Mouse (Mus musculus) forebrain, embryonic 15.5 days (tissue): ENCODE measurements around the gene Sec23b. TPM values are rescaled to one million over a fixed set of nuclear protein-coding genes. Genes with fewer than 3 reads are reported as not detected.

Experiments used
- ATAC-seq: fragments of 200-750 bp; cut with Nextera tagmentation; replicated peaks from 2 replicates; pipeline ENCODE4 v1.8.0; 2017; ENCODE audit warnings: mild to moderate bottlenecking, moderate TSS enrichment, moderate library complexity
- H3K27ac ChIP-seq: fragments of 300-500 bp; sonication (generic); replicated peaks from 2 replicates; pipeline ENCODE4 v1.5.1; 2015; ENCODE audit warnings: mild to moderate bottlenecking, inconsistent platforms
- H3K27me3 ChIP-seq: fragments of 300-500 bp; sonication (generic); 2 replicates; pipeline ENCODE4 v1.6.1; 2015; ENCODE audit warnings: inconsistent platforms
- H3K36me3 ChIP-seq: fragments of 300-500 bp; sonication (generic); 2 replicates; pipeline ENCODE4 v1.6.1; 2015; ENCODE audit warnings: mild to moderate bottlenecking, inconsistent platforms
- H3K4me1 ChIP-seq: fragments of 300-500 bp; sonication (generic); 2 replicates; pipeline ENCODE4 v1.6.1; 2015; ENCODE audit warnings: inconsistent platforms
- H3K4me2 ChIP-seq: fragments of 300-500 bp; sonication (generic); replicated peaks from 2 replicates; pipeline ENCODE4 v1.6.1; 2015; ENCODE audit warnings: mild to moderate bottlenecking, inconsistent platforms
- H3K4me3 ChIP-seq: fragments of 300-500 bp; sonication (generic); 2 replicates; pipeline ENCODE4 v1.5.1; 2015; ENCODE audit warnings: mild to moderate bottlenecking, inconsistent platforms
- H3K9ac ChIP-seq: fragments of 300-500 bp; sonication (generic); replicated peaks from 2 replicates; pipeline ENCODE4 v1.6.1; 2015; ENCODE audit warnings: mild to moderate bottlenecking, inconsistent platforms
- H3K9me3 ChIP-seq: fragments of 300-500 bp; sonication (generic); 2 replicates; pipeline ENCODE4 v1.6.1; 2016; ENCODE audit warnings: inconsistent platforms
- WGBS: fragments of 180-500 bp; shearing (Covaris S2); methylation state at CpG from one replicate; pipeline ENCODE4 v1.1.7; 2015; ENCODE audit warnings: mixed read lengths; 5-methylcytosine and 5-hydroxymethylcytosine counted together
- polyA plus RNA-seq: library from polyadenylated mRNA; unstranded; fragments of >200 nt; fragmentation: Nextera tagmentation; extraction: Ambion mirVana; gene quantifications from 2 replicates; pipeline ENCODE4 v1.2.1, GENCODE M21; 2015

Gene Sec23b
- 69.9 and 72.9 TPM in 2 replicates for polyA plus RNA-seq

DNA sequence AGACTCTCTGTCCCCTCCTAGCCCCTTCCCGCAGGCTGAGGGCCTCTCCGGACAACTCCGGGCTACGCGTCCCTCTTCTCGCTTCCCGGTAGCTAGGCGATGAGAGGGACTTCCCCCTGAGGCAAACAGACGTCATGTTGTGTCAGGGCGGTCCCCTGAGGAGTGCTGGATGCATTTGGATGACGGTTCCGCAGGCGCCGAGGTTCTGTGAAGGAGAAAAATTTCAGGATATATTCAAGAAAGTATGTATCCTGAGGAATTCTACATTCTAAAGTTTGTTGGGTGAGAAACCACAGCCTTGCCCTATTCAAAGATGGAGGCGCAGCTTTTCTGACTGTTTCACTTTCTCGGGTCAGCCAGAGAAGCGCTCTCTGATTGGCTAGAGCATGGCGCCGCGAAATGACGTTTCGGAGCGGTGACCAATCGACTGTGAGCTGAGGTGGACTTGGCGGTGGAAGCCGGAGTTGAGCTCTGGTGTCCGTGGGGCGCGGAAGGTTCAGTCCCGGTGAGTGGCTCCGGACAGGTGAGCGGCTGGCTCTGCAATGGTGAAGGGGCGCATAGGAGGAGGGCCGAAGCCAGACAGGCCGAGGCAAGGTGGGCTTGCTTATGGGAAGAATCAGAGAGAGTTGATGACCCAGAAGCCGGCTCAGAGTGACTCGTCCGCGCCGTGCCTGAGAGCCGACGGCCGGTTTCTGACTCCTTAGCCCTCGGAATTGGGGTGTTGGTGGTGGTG is at the start of gene Sec23b:
Gene Sec23b (plus strand): TSS at position 410 of the 733 bp plus-strand sequence.
- Histone ChIP-seq H3K4me2 (peak within 1 kb of the TSS; percentile 80), H3K27ac (peak within 1 kb of the TSS; percentile 84), H3K36me3 (peaks cover 8% of the 10 kb centered on the region), H3K27me3 (no peaks in the 10 kb centered on the region), H3K4me3 (peak within 1 kb of the TSS; percentile 79), H3K9ac (peak within 1 kb of the TSS; percentile 71), H3K4me1 (peaks cover 19% of the 10 kb centered on the region), H3K9me3 (no peaks in the 10 kb centered on the region)
- ATAC-seq = peak; percentile 98
- under 1% methylated on average over 44 of the region's 44 CpGs for WGBS

DNA sequence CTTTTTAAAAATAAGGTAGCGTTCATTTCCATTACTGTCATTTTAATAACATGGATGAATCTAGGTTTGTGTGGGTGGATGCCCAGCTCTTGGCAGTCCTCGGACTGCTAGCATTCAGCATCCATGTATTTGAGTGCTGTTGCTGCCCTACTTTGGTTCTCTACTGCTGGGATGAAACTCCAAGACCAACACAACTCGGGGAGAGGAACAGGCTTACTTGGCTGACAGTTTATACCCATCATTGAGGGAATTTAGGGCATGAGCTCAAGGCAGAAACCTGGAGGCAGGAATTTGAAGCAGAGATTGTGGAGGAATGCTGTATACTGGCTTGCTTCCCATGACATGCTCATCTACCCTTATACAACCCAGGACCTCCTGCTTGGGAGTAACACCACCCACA is 41.4 kb upstream of the Sec23b start:
- no peak for ATAC-seq
- WGBS = 84% methylated on average over 3 of the region's 3 CpGs

DNA sequence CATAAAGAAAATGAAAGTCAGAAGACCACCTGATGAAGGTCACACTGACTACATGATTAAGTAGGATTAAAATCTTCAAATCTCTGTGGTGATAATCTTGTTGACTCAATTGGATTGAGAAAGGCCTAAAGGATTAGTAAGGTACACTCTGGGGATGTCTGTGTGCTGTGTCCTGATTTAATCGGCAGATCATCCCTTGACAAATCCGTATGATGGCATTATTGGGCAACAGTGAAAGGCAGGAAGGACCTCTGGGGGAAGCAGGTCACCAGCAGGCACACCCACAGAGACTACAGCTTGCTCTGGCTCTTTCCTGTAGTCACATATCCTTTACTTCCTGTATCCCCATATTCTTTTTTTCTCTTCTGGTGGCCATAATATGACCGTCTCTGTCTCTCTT is 36.3 kb upstream of the Sec23b start:
- Histone ChIP-seq H3K4me3 (no peak overlapping the region), H3K36me3 (no peaks in the 10 kb centered on the region), H3K9me3 (no peaks in the 10 kb centered on the region), H3K27me3 (no peaks in the 10 kb centered on the region), H3K4me1 (no peaks in the 10 kb centered on the region), H3K9ac (no peak overlapping the region), H3K4me2 (no peak overlapping the region), H3K27ac (no peak overlapping the region)
- 75% methylated on average over 3 of the region's 3 CpGs for WGBS
- no peak for ATAC-seq

More for the DNA sequence above, 41.4 kb upstream of the Sec23b start:
- H3K9ac ChIP-seq = no peak overlapping the region
- H3K27ac ChIP-seq = no peak overlapping the region
- H3K4me1 ChIP-seq = no peaks in the 10 kb centered on the region
- no peaks in the 10 kb centered on the region for H3K27me3 ChIP-seq
- H3K36me3 ChIP-seq = no peaks in the 10 kb centered on the region
- H3K4me2 ChIP-seq = no peak overlapping the region
- no peak overlapping the region for H3K4me3 ChIP-seq
- H3K9me3 ChIP-seq = no peaks in the 10 kb centered on the region

DNA sequence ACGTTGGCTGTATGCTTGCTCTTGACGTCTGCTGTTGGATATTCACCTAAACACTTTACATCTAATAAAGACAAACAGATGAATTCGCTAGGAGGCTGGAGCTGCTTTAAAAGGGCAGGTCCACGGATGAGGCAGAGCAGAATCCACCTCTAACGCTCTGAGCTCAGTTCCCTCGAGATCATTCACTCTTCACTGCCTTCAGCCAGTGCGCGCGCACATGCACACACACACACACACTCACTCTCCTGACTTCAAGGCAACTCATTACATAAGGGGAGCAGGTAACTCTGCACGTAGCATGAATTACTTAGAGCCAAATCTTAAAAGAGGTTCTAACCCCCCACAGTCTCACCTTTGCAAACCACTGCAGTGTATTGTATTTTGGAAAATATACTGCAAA is 30.2 kb upstream of the Sec23b start:
- H3K27ac ChIP-seq = no peak overlapping the region
- no peak for ATAC-seq
- no peaks in the 10 kb centered on the region for H3K9me3 ChIP-seq
- no peak overlapping the region for H3K9ac ChIP-seq
- no peaks in the 10 kb centered on the region for H3K36me3 ChIP-seq
- peaks cover 16% of the 10 kb centered on the region for H3K4me1 ChIP-seq
- 0 out of 2 replicates have a peak overlapping the region, but pooled peaks have one; percentile 0 for H3K4me3 ChIP-seq
- WGBS = 46% methylated on average over 10 of the region's 10 CpGs
- 0 out of 2 replicates have a peak, but pooled peaks cover 4% of the 10 kb centered on the region for H3K27me3 ChIP-seq
- H3K4me2 ChIP-seq = no peak overlapping the region

DNA sequence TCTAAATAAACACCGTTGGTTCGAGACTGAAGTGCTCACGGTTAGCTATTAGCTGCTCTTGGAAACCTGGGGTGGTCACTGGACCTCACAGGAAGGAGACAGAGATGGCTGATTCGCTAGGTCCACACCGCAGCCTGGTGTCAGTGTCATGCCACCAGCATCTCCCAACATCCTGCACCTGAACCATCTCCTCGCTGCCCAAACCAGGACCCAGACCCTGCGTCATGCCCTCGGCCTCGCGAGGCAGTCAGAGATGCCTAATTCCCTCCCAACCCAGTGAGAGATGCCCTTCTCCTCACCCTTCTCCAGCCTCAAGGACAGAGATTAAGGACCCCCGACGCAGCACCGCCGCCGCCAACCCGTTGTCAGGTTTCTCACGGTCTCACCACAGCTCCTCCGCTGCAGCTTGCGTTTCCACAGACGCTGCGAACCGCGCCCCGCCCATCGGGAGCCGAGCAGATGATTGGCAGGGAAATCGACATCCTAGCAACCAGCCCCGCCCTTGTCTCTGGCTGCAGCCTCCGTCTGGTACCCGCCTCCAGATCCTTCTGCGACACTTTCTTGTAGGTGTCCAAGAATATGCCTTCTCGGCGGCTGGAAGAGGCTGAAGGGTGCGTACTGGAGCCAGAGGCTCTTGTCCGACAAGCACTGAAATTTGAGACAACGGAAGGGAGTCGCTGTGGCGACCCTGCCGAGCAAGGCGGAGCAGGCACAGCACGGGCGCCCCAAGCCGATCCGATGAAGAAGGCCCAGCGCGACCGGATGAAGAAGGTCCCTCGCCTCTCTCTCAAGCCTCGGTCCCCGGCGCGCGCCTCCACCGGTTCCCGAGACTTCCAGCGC is 28.8 kb upstream of the Sec23b start, which contains the start of the genes Dzank1 and Polr3f:
Gene Dzank1 (minus strand): TSS at position 434 of the 840 bp plus-strand sequence.
Gene Polr3f (plus strand): TSS at position 738 of the 840 bp plus-strand sequence.
- H3K4me3 ChIP-seq = peak within 1 kb of the TSS; percentile 65
- peak; percentile 98 for ATAC-seq
- peak within 1 kb of the TSS; percentile 91 for H3K27ac ChIP-seq
- H3K36me3 ChIP-seq = peaks cover 6% of the 10 kb centered on the region; the same call in 1 of the 2 replicates
- WGBS = 1% methylated on average over 56 of the region's 56 CpGs
- 0 out of 2 replicates have a peak, but pooled peaks cover 4% of the 10 kb centered on the region for H3K27me3 ChIP-seq
- H3K4me1 ChIP-seq = peaks cover 16% of the 10 kb centered on the region
- peak within 1 kb of the TSS; percentile 80 for H3K4me2 ChIP-seq
- H3K9me3 ChIP-seq = no peaks in the 10 kb centered on the region
- peak within 1 kb of the TSS; percentile 70 for H3K9ac ChIP-seq

DNA sequence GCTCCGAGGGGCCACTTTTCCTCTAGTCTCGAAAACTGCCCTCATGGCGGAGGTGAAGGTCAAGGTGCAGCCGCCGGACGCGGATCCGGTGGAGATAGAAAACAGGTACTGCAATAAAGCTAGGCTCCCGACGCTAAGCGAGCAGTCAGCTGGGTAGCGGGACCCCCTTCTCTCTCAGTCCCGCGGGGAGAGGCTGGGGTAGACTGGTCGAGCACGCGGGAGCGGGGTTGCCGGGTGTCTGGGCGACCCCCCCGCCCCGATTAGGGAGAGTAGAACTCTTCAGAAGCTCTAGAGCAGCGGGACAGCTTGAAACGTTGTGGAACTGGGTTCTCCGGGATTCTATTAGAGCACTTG is 28.2 kb upstream of the Sec23b start:
- Histone ChIP-seq H3K4me2 (peak overlapping the region; percentile 80), H3K27ac (peak overlapping the region; percentile 91), H3K27me3 (0 out of 2 replicates have a peak, but pooled peaks cover 4% of the 10 kb centered on the region), H3K9ac (peak overlapping the region; percentile 70), H3K9me3 (no peaks in the 10 kb centered on the region), H3K36me3 (peaks cover 10% of the 10 kb centered on the region), H3K4me3 (peak overlapping the region; percentile 65), H3K4me1 (peaks cover 16% of the 10 kb centered on the region)
- peak; percentile 63 for ATAC-seq
- 0% methylated on average over 25 of the region's 25 CpGs for WGBS

DNA sequence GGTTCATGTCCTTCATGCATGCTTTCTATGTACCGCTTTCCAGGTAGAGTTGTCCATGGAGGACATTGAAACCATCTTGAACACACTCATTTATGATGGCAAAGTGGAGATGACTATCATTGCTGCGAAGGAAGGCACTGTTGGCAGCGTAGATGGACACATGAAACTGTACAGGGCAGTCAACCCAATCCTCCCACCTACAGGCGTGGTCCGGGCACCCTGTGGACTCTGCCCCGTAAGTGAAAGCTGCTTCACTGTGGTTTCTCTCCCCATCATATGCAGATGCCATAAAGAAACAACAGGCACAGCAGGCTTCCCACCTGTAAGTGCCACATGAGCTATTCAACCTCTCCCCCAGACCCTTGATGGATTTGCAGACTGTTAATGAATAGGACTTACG is 18.9 kb upstream of the Sec23b start:
- no peaks in the 10 kb centered on the region for H3K9me3 ChIP-seq

DNA sequence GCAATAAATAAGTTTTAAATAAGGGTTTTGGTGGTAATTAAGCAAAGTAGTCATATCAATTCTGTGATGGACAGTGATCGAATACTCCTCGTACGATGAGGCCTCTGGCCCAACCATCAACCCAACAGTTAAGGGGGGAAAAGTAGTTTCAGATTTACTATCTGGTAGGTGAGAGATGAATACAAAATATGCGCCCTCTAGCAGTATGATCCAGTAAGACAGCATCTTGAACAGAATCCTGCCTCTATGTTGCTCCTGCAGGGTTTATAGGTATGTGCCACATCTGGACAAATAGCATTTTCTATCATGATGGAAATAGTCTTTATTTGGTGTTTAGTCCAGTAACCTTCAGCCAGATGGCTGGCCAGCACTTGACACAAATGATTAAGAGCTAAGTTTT is 14.8 kb upstream of the Sec23b start:
- H3K27me3 ChIP-seq = no peaks in the 10 kb centered on the region
- H3K36me3 ChIP-seq = peaks cover 79% of the 10 kb centered on the region
- no peaks in the 10 kb centered on the region for H3K9me3 ChIP-seq
- no peak for ATAC-seq
- H3K27ac ChIP-seq = no peak overlapping the region
- H3K9ac ChIP-seq = no peak overlapping the region
- no peak overlapping the region for H3K4me2 ChIP-seq
- no peaks in the 10 kb centered on the region for H3K4me1 ChIP-seq
- no peak overlapping the region for H3K4me3 ChIP-seq
- 85% methylated on average over 4 of the region's 4 CpGs for WGBS

More for the DNA sequence above, 18.9 kb upstream of the Sec23b start:
- Histone ChIP-seq H3K4me1 (no peaks in the 10 kb centered on the region), H3K36me3 (peaks cover 89% of the 10 kb centered on the region), H3K27me3 (no peaks in the 10 kb centered on the region), H3K4me3 (no peak overlapping the region), H3K4me2 (no peak overlapping the region), H3K9ac (no peak overlapping the region), H3K27ac (no peak overlapping the region)
- WGBS = 97% methylated on average over 7 of the region's 7 CpGs
- ATAC-seq = no peak

DNA sequence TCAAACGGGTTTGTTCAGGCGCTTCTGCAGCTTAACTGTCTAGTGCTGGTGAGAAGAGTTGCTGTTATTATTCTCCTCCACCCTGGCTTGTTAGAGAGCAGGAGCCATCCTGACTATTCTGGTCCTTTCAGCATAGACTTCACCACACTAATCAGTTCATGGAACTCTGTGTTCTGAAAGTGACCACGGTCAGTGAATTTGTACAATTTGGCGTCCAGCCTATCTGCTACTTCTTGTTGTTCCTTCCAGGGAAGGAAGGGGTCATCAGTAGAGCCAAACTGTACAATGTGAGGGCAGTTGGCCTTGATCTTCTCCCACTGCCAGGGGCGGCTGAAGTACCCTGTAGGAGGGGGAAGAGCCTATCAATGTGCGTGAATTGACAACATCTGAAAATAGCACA is 12.4 kb upstream of the Sec23b start:
- H3K9ac ChIP-seq = no peak overlapping the region
- no peak overlapping the region for H3K27ac ChIP-seq
- no peak for ATAC-seq
- no peak overlapping the region for H3K4me3 ChIP-seq
- H3K4me2 ChIP-seq = no peak overlapping the region
- WGBS = 94% methylated on average over 6 of the region's 6 CpGs
- H3K9me3 ChIP-seq = no peaks in the 10 kb centered on the region
- no peaks in the 10 kb centered on the region for H3K4me1 ChIP-seq
- peaks cover 67% of the 10 kb centered on the region for H3K36me3 ChIP-seq
- H3K27me3 ChIP-seq = no peaks in the 10 kb centered on the region

DNA sequence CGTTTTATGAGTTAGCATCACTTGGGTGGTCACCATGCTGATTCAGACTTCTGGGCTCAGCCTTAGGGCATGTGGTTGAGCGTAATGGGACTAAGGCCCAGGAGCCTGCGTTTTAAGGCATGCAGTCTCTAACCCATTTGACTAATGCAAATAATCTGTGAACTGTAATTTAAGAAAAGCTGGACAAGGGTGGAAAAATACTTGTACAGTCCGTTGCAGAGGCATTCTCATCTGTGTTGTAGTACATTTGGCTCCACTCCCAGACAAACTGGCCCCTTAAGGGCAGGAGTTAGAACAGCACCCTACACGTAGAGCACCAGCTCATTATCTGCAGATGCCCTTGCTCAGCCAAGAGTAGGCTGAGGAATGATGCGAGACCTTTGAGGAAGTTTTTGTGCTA is 11.4 kb upstream of the Sec23b start:
- H3K4me1 ChIP-seq = peaks cover 9% of the 10 kb centered on the region; the same call in 1 of the 2 replicates
- H3K27me3 ChIP-seq = no peaks in the 10 kb centered on the region
- WGBS = 74% methylated on average over 6 of the region's 6 CpGs
- H3K27ac ChIP-seq = no peak overlapping the region
- H3K9ac ChIP-seq = no peak overlapping the region
- no peak overlapping the region for H3K4me2 ChIP-seq
- no peak for ATAC-seq
- H3K4me3 ChIP-seq = no peak overlapping the region
- H3K9me3 ChIP-seq = no peaks in the 10 kb centered on the region
- H3K36me3 ChIP-seq = peaks cover 58% of the 10 kb centered on the region

DNA sequence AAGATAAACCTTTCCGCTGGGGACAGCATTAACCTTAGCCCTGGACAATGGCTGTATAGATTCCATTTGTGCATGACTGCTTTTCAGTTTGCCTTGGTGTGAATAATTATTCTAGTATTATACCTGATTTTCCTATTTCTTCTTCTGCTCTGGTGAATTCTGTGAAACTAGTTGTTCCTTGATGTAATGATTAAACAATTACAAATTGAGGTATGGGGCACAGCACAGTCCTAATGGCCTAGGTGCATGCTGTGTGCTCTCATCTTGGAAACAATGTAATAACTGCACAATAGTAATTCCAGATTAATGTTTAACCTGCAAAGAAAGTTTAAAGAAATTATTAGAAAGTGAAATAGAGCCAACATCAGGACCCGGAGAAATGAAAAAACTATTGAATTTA is 11.0 kb upstream of the Sec23b start:
- no peak overlapping the region for H3K4me3 ChIP-seq
- ATAC-seq = no peak
- H3K9me3 ChIP-seq = no peaks in the 10 kb centered on the region
- no peak overlapping the region for H3K27ac ChIP-seq
- H3K36me3 ChIP-seq = peaks cover 54% of the 10 kb centered on the region
- H3K4me2 ChIP-seq = no peak overlapping the region
- no peaks in the 10 kb centered on the region for H3K27me3 ChIP-seq
- H3K4me1 ChIP-seq = peaks cover 13% of the 10 kb centered on the region
- 93% methylated on average over 2 of the region's 2 CpGs for WGBS
- H3K9ac ChIP-seq = no peak overlapping the region

DNA sequence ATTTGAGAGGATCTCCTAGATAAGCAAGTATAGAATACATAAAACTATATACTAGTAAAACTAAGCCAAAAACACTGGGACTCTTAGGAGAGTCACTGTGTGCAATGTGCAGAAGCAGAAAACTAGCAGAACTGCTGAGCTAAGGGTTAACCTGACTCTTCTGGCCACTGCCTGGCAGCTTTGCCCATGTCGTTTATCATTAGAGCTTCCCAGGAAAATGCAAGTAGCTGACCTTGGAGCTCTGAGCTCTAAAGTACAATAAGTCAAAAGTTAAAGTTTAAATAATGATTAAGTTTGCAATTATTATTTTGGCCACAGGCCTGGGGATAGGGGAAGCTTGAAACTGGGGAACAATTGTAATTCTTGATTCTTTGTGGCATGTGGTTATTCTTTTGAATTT is 10.5 kb upstream of the Sec23b start:
- H3K4me1 ChIP-seq = peaks cover 15% of the 10 kb centered on the region
- H3K4me2 ChIP-seq = no peak overlapping the region
- peaks cover 49% of the 10 kb centered on the region for H3K36me3 ChIP-seq
- no peak overlapping the region for H3K4me3 ChIP-seq
- H3K27me3 ChIP-seq = no peaks in the 10 kb centered on the region
- no peak for ATAC-seq
- WGBS = 67% methylated on average over 1 of the region's 1 CpGs
- no peak overlapping the region for H3K9ac ChIP-seq
- H3K9me3 ChIP-seq = no peaks in the 10 kb centered on the region
- no peak overlapping the region for H3K27ac ChIP-seq
